ENCODE assay signal across 24 mouse cellular contexts in genomic region chr3:84740050-84740596, GRCm38 (mm10).
DNase-seq lines count a peak whose midpoint lies in the region; ATAC-seq and TF ChIP-seq lines count a peak whose summit lies in the region.
"Had no signal": no experiment of that assay in that cellular context is flagged by ENCODE, and none has a peak within 500 bp of the region (broad histone marks: within the 10 kb centered on the region; RNA-seq: fewer than 3 reads in every experiment).

No protein-coding gene starts in this region.

- no peak overlapping the region for H3K9ac ChIP-seq in midbrain, embryonic 13.5 days (replicated peaks)
- no peak overlapping the region for H3K9ac ChIP-seq in midbrain, embryonic 11.5 days (ENCODE audit: low read length)
- no peak overlapping the region for H3K9ac ChIP-seq in embryonic facial prominence, embryonic 14.5 days (ENCODE audit: low read depth, low read length)
- H3K9ac ChIP-seq in midbrain, postnatal 0 days (replicated peaks; ENCODE audit: low read length, poor library complexity, severe bottlenecking) = 0 out of 2 replicates have a peak overlapping the region, but pooled peaks have one; percentile 4
- H3K9ac ChIP-seq: forebrain, embryonic 12.5 days; limb, embryonic 12.5 days; liver, embryonic 13.5 days; lung, embryonic 14.5 days had no signal

- H3K4me1 ChIP-seq in midbrain, embryonic 13.5 days (replicated peaks) = peaks cover 6% of the 10 kb centered on the region
- H3K4me1 ChIP-seq in midbrain, embryonic 11.5 days (ENCODE audit: control insufficient read depth, insufficient read depth, low read length) = no peaks in the 10 kb centered on the region
- peaks cover under 1% of the 10 kb centered on the region; the same call in 1 of the 2 replicates for H3K4me1 ChIP-seq in embryonic facial prominence, embryonic 14.5 days (ENCODE audit: control insufficient read depth, insufficient read depth, low read length)
- H3K4me1 ChIP-seq in midbrain, postnatal 0 days (ENCODE audit: insufficient read depth, low read length) = no peaks in the 10 kb centered on the region
- H3K4me1 ChIP-seq: liver, embryonic 13.5 days had no signal

- WGBS in midbrain, embryonic 13.5 days = 51% methylated on average over 10 of the region's 10 CpGs
- 69% methylated on average over 10 of the region's 10 CpGs for WGBS in midbrain, embryonic 11.5 days
- WGBS in embryonic facial prominence, embryonic 14.5 days = 29% methylated on average over 10 of the region's 10 CpGs
- 40% methylated on average over 10 of the region's 10 CpGs for WGBS in midbrain, postnatal 0 days

- no peaks in the 10 kb centered on the region for H3K36me3 ChIP-seq in midbrain, embryonic 13.5 days
- no peaks in the 10 kb centered on the region for H3K36me3 ChIP-seq in midbrain, embryonic 11.5 days (ENCODE audit: control insufficient read depth, insufficient read depth, low read length)
- H3K36me3 ChIP-seq in embryonic facial prominence, embryonic 14.5 days (ENCODE audit: control insufficient read depth, insufficient read depth, low read length) = no peaks in the 10 kb centered on the region
- H3K36me3 ChIP-seq in midbrain, postnatal 0 days (ENCODE audit: insufficient read depth, low read length) = no peaks in the 10 kb centered on the region
- H3K36me3 ChIP-seq: forebrain, embryonic 12.5 days; heart, embryonic 10.5 days; limb, embryonic 12.5 days; liver, embryonic 13.5 days had no signal

- peak; percentile 73; the same call in 1 of the 2 replicates for ATAC-seq in midbrain, embryonic 13.5 days
- ATAC-seq in midbrain, embryonic 11.5 days (ENCODE audit: low FRiP score) = no peak
- peak; percentile 55 for ATAC-seq in embryonic facial prominence, embryonic 14.5 days (ENCODE audit: low read depth)
- no peak for ATAC-seq in midbrain, postnatal 0 days (ENCODE audit: low FRiP score)
- ATAC-seq: inflammation-experienced regulatory T-cells, adult 6 months had no signal

- peak overlapping the region; percentile 47; the same call in 1 of the 2 replicates for H3K27ac ChIP-seq in midbrain, embryonic 13.5 days
- H3K27ac ChIP-seq in midbrain, embryonic 11.5 days (ENCODE audit: low read depth, low read length) = no peak overlapping the region
- no peak overlapping the region for H3K27ac ChIP-seq in embryonic facial prominence, embryonic 14.5 days (replicated peaks; ENCODE audit: low read depth, low read length)
- H3K27ac ChIP-seq in midbrain, postnatal 0 days (ENCODE audit: low read depth, low read length) = no peak overlapping the region; the same call in 1 of the 2 replicates
- H3K27ac ChIP-seq: forebrain, embryonic 12.5 days; heart, embryonic 10.5 days; limb, embryonic 12.5 days; liver, embryonic 13.5 days had no signal

- intact Hi-C loops in left cerebral cortex, postnatal 14 days (cut with DNase I) = no loop called here

- H3K9me3 ChIP-seq in midbrain, embryonic 13.5 days = no peaks in the 10 kb centered on the region
- no peaks in the 10 kb centered on the region for H3K9me3 ChIP-seq in midbrain, embryonic 11.5 days (ENCODE audit: control insufficient read depth, low read length)
- no peaks in the 10 kb centered on the region for H3K9me3 ChIP-seq in embryonic facial prominence, embryonic 14.5 days (ENCODE audit: control insufficient read depth, low read length)
- no peaks in the 10 kb centered on the region for H3K9me3 ChIP-seq in midbrain, postnatal 0 days (ENCODE audit: low read length)
- H3K9me3 ChIP-seq: forebrain, embryonic 12.5 days; heart, embryonic 10.5 days; limb, embryonic 12.5 days; liver, embryonic 13.5 days had no signal

- peak; percentile 79 for DNase-seq in heart, adult 11 months
- DNase-seq in heart, adult 18-20 months = no peak
- no peak for DNase-seq in midbrain, embryonic 11.5 days (ENCODE audit: low spot score, missing footprints)
- DNase-seq in embryonic facial prominence, embryonic 14.5 days (ENCODE audit: low spot score) = peak; percentile 54
- DNase-seq in midbrain, postnatal 0 days (ENCODE audit: low spot score) = peak; percentile 47
- DNase-seq in left cerebral cortex, postnatal 14 days (ENCODE audit: low spot score in 2 of 2) = no peak
- no peak for DNase-seq in MN1 (ENCODE audit: low spot score)
- DNase-seq: adrenal gland, postnatal 14 days; cerebellum, adult 11-12 months; cerebellum, postnatal 14 days; gastrocnemius, postnatal 14 days; heart, postnatal 10 days; kidney, adult 8-10 months; kidney, postnatal 4 days; layer of hippocampus, adult 9-11 months; liver, embryonic 13.5 days; lung, embryonic 14.5 days; lung, postnatal 4 days; right cerebral cortex, adult 18-20 months had no signal

- no peak overlapping the region for H3K4me2 ChIP-seq in midbrain, embryonic 13.5 days (replicated peaks)
- H3K4me2 ChIP-seq in midbrain, embryonic 11.5 days = no peak overlapping the region
- no peak overlapping the region for H3K4me2 ChIP-seq in embryonic facial prominence, embryonic 14.5 days (ENCODE audit: low read depth, low read length)
- H3K4me2 ChIP-seq in midbrain, postnatal 0 days (ENCODE audit: low read depth, low read length, poor library complexity, severe bottlenecking) = no peak overlapping the region
- H3K4me2 ChIP-seq: forebrain, embryonic 12.5 days; limb, embryonic 12.5 days; liver, embryonic 13.5 days; lung, embryonic 14.5 days had no signal

- TF ChIP-seq CTCF in midbrain, postnatal 0 days (IDR thresholded peaks at IDR 0.05) = no peak

- H3K27me3 ChIP-seq in midbrain, embryonic 13.5 days = peaks cover 47% of the 10 kb centered on the region
- peaks cover 7% of the 10 kb centered on the region; the same call in 1 of the 2 replicates for H3K27me3 ChIP-seq in midbrain, embryonic 11.5 days (ENCODE audit: control insufficient read depth, insufficient read depth, low read length)
- no peaks in the 10 kb centered on the region for H3K27me3 ChIP-seq in embryonic facial prominence, embryonic 14.5 days (replicated peaks; ENCODE audit: control insufficient read depth, insufficient read depth, low read length)
- H3K27me3 ChIP-seq in midbrain, postnatal 0 days (ENCODE audit: insufficient read depth, low read length) = peaks cover 3% of the 10 kb centered on the region; the same call in 1 of the 2 replicates

- no peak overlapping the region for H3K4me3 ChIP-seq in midbrain, embryonic 13.5 days (replicated peaks)
- H3K4me3 ChIP-seq in midbrain, embryonic 11.5 days (ENCODE audit: low read depth, low read length) = no peak overlapping the region
- H3K4me3 ChIP-seq in embryonic facial prominence, embryonic 14.5 days (ENCODE audit: low read depth, low read length) = no peak overlapping the region
- H3K4me3 ChIP-seq in midbrain, postnatal 0 days (ENCODE audit: low read depth, low read length) = no peak overlapping the region
- H3K4me3 ChIP-seq: forebrain, embryonic 12.5 days; heart, embryonic 10.5 days; limb, embryonic 12.5 days; liver, embryonic 13.5 days had no signal

Comparison
In these comparisons a context has a peak if more than half of its experiments do, and no peak if none do; other contexts are left out.
1. DNase-seq: peak in heart, adult 11 months (single experiment), embryonic facial prominence, embryonic 14.5 days (single experiment) and midbrain, postnatal 0 days (single experiment); none in heart, adult 18-20 months (0 of 2), midbrain, embryonic 11.5 days (single experiment), left cerebral cortex, postnatal 14 days (0 of 2) and MN1 (single experiment).
2. ATAC-seq: peak in midbrain, embryonic 13.5 days (single experiment) and embryonic facial prominence, embryonic 14.5 days (single experiment); none in midbrain, embryonic 11.5 days (single experiment) and midbrain, postnatal 0 days (single experiment).